Mouse (Mus musculus) left cerebral cortex, adult 8-10 months (tissue): ENCODE results near the gene Neu1. TPM values are rescaled to one million over a fixed set of nuclear protein-coding genes. Genes with fewer than 3 reads are reported as not detected.
"Not testable (repeated sequence)": the region's sequence is repeated elsewhere in the genome, so short reads cannot be mapped to it uniquely, and the experiment has no call there.

Experiments
- DNase-seq, 2 experiments: peaks; one replicate each; pipeline ENCODE4 v3.0.0; 2022; ENCODE audit warnings: low spot score in 2 of 2
- total RNA-seq, 4 experiments: library from RNA; stranded (reverse); gene quantifications; 2 replicates each; pipeline ENCODE4 v1.2.4; 2022

Gene Neu1
- total RNA-seq, 4 experiments from 2014 or later: 40.1 to 44.4 (median 42.7) TPM

DNA sequence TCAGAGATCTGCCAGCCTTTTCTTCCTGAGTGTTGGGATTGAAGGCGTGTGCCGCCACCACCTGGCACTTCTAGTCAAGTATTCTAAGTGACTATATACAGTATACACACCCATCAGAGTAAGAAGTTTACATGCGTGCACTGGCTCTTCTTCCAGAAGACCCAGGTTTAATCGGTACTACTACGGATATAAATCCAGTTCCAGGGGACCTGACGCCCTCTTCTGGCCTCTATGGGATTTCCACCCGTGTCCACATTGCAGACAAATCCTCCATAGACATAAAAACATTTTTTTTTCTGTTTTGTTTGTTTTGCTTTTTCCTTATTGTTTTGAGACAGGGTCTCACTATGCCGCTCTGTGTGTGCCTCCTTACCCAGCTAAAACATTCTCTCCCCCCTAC, 16.6 kb downstream of the Neu1 start:
- no peak for DNase-seq

DNA sequence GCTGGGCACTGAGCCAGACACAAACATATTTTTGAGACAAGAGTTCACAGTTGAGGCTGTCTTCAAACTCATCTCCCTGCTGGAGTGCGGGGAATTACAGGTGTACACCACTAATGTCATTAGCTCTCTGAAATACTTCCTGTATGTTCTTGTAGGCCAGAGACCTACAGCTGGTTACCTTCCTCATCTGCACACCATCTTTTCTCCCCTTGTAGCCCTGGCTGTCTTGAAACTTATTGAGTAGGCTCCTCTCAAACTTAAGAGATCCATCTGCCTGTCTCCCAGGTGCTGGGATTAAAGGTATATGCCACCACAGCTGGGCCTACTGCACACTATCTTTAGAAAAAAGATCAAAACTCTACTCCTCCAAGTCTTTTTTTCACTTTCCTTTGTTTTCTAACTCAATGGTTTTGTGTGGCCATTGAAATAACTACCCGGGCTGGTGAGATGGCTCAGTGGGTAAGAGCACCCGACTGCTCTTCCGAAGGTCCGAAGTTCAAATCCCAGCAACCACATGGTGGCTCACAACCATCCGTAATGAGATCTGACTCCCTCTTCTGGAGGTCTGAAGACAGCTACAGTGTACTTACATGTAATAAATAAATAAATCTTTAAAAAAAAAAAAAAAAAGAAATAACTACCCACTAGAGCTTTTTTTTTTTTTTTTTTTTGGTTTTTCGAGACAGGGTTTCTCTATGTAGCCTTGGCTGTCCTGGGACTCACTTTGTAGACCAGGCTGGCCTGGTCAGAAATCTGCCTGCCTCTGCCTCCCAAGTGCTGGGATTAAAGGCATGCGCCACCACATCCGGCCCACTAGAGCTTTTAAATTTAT, 17.9 kb downstream of the Neu1 start:
- not testable (repeated sequence) for DNase-seq

DNA sequence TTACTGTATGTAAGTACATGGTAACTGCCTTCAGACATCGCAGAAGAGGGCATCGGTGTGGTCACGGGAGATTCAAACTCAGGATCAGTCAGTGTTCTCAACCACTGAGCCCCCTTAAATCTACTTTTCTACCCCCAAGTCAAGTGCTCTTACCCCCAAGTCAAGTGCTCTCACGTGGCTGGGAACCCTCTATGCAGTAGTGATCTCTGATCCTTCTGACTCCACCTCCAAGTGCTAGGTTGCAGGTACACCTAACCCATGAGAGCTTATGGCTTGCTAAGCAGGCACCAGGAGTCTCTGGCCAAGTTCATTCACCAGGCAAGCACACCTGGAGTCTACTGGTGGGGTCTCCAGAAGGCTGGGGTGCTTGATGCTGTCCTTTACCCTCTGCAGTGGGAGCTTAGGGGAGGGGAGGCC, 18.5 kb downstream of the Neu1 start:
- DNase-seq: no peak

DNA sequence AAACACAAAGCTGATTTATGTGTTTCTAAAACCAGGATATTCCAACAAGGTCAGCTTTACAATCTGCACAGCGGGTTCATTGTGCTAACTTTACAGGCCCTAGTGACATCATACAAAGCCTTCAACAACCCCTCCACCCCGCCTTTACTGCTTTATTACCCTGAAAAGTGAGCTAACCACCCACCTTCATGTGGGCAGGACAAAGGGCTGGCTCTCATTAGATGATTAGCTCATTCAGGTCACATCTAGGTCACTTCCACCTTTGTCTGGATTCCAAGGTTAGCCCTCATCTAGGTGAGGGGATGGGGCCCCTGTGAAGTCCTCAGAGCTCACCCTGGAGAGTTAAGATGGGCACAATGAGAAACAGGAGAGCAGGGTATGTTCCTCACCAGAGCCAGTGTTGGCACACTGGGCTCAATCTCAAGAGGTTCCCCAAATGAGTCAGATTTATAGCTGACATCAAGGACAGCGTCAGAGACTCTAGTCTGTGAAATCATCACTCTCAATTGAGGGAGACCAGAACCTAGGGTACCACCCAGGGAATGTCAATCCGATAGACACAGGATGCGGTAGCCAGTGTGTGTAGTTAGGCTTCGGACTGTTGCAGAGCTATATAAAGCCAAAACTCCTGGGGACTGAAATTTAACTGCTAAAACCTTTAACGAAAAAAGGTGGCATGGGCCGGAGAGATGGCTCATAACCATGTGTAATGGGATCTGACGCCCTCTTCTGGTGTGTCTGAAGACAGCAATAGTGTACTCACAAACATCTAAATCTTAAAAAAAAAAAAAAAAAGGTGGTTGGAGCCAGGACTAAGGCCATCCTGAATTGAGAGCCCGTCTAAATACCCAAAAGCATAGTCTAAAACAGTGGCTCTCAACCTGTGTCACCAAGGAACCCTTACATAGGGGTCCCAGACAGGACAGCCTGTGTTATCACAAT, 19.7 kb downstream of the Neu1 start:
- DNase-seq: no peak

DNA sequence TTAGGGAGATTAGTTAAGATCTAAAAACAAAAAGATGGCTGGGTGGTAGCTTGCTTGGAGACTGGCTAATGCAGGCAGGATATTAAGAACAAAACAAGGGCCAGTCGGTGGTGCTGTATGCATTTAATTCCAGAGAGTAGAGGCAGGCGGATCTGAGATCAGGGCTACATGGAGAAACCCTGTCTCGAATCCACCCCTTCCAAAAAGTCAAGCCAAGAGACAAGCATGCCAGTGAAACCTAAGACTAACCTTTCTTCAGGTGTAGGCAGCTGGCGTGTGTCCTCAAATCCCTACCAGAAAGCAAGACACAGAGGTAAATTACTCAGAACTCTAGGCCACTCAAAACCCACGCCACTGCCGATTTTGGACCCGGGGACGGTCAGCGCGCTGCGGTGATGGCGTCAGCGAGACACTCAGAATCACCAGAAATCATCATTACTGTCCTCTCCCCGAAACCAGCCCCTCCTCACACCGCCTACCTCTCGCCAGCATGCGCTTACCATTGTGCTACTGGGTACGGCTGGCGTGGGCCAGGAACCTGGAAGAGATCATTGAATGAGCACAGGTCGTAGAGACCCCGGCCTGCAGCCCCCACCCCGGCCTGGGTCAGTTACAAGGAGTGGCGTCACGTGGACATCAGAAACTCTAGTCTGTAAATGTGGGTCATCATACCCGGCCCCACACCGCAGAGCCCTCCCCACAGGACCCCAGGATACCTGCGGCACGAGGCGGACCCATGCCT, 20.8 kb downstream of the Neu1 start:
- peak in 1 of 2 experiments; percentile 63 for DNase-seq

DNA sequence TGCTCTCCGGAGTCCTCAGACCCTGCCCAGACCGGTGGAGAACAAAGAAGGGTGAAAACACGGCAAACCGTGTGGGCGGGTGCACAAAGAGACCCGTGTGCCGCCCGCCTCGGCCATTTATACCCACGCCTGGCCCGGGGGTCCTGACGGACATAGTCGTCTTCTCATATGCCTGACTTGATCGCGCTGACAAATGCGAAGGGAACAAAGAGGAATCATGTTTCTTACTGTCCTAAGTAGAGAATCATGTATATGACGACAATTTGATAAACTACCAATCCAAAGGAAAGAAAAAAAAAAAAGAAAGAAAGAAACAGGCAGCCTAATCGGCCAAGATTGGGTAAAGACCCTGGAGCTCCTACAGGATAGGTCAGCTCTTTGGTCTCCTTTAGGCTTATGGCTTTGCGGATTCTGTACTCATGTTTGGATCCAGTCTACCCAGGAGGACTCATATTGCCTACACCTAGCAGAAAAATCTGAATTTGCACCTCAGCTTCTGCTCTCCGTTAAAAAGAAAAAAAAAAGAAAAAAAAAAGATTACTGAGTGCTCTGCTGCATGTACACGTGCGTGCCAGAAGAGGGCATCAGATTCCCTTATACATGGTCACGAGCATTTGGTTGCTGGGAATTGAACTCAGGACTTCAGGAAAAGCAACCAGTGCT, 21.5 kb downstream of the Neu1 start:
- DNase-seq: peak in 1 of 2 experiments; percentile 70

DNA sequence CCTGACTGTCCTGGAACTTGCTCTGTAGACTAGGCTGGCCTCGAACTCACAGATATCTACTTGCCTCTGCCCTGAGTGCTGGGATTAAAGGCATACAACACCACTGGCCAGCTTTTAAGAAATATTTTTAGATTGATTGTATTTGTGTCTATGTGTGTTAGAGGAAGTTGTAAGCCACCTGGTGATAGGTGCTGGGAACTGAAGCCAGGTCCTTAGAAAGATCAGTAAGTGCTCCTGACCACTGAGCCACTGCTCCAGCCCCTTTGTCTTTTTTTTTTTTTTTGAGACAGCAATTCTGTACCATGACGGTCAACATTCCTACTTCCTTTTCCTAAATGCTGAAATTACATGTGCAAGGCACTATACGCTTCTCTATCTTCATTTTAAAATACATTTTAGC, 22.2 kb downstream of the Neu1 start:
- DNase-seq: no peak

DNA sequence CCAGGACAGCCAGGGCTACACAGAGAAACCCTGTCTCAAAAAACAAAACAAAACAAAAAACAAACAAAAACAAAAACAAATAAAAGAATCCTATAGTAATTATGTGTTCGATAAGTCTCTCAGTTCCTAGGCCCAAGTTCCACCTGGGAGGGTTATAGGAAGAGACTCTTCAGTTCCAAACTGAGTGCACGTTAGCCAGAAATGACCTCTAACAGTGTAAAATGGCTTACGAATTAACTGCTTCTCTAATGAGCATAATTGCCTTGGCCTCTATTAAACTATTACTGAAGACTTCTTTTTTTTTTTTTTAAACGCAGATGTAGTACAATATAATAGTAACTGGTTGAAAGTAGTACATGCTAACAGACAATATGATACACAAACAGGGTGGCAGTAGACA, 22.9 kb downstream of the Neu1 start:
- no peak for DNase-seq

DNA sequence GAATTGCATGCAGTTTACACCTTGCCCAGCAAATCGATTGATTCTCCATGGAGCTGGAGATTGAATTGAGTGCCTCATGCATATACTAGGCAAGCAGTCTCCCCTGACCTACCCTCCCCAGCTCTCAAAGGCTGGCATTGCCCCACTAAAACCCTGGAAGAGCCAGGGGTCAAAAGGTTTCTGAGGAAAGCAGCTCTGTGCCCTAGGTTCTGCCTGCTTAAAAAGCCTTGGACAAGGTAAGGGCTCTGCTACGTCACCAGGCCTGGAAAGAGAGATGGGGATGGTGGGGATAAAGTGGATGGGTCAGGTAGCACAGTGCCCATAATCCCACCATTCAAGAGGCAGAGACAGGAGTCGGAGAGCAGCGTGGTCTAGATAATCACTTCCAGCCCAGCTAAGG, 23.8 kb downstream of the Neu1 start:
- DNase-seq: no peak

DNA sequence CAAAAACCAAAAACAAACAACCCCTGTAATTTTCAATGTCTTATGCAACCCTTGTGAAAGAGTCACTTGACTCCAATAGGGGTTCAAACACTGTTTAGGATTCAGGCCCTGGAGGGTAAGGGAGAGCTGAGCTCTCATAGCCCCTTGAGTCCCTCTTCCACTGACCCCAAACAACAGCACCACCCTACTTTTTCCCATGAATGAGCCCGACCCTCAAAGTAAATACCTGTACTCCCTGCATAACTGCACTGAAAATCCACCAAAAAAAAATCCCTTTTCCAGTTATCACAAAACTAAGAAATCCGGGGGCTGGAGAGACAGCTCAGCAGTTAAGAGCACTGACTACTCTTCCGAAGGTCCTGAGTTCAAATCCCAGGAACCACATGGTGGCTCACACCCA, 24.8 kb downstream of the Neu1 start:
- DNase-seq: no peak

DNA sequence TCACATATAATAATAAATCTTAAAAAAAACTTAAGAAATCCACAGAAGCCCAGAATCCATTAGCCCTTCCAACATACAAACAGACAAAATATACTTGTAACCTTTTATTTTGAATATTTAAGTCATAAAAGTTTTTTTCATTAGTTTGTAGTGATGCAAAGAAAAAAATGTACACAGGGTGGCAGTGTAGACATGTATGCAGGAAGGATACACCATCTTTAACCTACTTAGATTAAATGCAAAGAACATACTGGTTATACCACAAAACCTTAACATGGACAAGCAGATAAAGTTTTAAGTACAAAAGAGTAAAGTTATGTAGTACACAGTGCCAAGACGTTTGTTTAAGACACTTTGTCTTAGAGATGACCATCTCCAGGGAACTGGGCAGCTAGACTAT, 25.3 kb downstream of the Neu1 start:
- no peak for DNase-seq

DNA sequence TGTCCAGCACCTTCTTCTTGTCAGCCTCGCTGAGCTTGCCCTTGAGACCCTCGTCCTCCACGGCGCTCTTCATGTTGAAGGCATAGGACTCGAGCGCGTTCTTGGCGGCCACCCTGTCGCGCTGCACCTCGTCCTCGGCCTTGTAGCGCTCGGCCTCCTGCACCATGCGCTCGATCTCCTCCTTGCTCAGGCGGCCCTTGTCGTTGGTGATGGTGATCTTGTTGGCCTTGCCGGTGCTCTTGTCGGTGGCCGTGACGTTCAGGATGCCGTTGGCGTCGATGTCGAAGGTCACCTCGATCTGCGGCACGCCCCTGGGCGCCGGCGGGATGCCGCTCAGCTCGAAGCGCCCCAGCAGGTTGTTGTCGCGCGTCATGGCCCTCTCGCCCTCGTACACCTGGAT, 26.2 kb downstream of the Neu1 start:
- not testable (repeated sequence) for DNase-seq

DNA sequence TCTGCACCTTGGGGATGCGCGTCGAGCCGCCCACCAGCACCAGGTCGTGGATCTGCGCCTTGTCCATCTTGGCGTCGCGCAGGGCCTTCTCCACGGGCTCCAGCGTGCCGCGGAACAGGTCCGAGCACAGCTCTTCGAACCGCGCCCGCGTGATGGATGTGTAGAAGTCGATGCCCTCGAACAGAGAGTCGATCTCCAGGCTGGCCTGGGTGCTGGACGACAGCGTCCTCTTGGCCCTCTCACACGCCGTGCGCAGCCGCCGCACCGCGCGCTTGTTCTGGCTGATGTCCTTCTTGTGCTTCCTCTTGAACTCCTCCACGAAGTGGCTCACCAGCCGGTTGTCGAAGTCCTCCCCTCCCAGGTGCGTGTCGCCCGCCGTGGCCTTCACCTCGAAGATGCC, 26.9 kb downstream of the Neu1 start:
- DNase-seq: not testable (repeated sequence)

DNA sequence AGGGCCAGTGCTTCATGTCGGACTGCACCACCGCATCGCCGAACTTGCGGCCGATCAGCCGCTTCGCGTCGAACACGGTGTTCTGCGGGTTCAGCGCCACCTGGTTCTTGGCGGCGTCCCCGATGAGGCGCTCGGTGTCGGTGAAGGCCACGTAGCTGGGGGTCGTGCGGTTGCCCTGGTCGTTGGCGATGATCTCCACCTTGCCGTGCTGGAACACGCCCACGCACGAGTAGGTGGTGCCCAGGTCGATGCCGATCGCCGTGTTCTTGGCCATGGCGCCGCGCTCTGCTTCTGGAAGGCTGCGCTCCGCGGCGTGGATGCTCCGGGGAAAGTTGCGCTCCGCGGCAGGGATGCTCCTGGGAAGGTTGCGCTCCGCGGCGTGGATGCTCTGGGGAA, 27.7 kb downstream of the Neu1 start:
- DNase-seq: not testable (repeated sequence)

DNA sequence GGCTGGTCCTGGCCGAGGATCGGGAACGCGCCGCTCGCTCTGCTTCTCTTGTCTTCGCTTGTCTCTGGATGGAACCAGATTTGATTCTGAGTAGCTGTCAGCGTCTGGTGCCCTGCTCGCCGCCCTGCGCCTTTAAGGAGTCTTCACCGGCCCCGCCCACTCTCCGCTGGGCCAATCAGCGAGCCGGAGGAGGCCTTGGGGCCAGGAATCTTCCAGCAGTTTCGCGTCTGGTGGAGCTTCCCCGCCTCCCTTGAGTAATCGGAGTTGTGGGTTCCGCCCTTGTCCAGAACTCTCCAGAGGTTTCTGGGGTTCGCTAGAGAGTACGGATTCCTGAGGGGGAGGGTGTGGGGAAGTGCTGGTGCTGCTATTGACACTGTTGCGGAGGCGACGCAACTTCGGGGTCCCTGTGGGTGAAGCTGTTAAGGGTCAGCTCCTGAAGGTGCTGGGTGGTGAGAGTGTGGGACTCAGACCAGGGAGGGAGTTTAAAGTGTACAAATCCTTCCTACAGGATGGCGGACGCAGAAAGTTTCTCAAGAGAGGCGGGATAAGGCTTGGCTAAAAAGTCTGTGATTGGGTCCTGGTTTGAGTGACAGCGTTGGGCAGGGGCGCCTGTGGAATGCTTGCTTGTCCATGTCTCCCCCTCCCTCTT, 28.2 kb downstream of the Neu1 start, which contains the start of gene Hspa1b:
TSS of gene Hspa1b (minus strand) at position 109 of the 649 bp plus-strand sequence.
- DNase-seq: peak; percentile 71 to 83

DNA sequence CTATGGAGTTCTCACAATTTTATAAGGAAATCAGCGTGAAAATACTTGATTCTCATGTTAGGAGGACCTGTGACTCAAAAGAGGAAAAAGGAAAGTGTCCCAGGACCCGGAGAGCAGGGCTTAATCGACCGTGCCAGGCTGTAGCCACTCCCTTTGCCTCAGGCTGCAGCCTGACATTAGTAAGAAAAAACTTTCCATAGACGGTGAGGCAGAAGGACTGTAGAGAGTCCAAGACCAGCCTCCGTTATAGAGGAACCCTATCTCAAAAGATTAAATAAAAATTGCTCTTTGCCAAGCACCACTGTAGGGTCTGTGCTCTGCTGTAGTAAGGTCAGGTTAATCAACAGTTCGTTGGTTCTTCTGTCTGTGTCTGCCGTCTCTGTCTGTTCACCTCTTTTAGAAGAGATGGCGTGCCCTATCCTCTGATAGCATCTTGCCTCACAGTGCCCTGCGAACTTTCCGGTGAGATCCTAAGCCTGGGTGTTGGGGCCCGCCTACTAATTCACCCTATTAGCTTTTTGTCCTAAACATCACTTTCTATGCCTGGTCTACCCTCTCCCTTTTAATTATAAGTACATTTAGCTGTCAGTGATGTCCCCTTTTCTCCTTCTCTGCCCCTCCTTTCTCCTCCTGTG, 28.9 kb downstream of the Neu1 start:
- no peak for DNase-seq

DNA sequence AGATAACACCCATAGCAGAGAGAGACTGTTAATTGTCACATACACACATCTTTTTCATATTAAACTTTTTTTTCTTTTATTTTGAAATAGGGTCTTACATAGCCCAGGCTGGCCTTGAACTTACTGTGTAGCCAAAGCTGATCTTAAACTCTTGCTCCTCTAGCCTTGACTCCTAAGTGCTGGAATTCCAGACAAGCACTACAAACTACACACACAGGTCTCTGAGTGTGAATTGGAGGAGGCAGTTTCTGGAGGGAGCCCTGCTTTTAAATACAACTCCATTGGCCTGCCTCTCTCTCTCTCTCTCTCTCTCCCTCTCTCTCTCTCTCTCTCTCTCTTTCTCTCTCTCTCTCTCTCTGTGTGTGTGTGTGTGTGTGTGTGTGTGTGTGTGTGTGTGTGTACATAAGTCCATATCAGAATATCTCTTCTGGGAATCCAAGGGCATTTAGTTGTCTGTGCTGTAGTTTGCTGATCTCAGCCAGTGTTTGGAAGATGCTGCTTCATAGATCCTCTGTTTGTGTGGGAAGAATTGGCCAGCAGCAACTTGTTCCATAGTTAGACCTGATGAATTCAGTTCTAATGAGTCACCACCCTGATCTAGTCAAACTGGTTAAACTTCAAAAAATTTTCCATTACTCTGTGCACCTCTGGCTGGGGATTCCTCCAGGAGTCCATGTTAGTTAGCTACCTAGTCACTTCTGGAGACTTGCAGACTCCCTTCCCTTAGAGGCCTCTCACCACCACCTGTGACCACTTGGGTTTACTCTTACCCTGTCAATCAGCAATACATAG, 29.8 kb downstream of the Neu1 start:
- no peak for DNase-seq

DNA sequence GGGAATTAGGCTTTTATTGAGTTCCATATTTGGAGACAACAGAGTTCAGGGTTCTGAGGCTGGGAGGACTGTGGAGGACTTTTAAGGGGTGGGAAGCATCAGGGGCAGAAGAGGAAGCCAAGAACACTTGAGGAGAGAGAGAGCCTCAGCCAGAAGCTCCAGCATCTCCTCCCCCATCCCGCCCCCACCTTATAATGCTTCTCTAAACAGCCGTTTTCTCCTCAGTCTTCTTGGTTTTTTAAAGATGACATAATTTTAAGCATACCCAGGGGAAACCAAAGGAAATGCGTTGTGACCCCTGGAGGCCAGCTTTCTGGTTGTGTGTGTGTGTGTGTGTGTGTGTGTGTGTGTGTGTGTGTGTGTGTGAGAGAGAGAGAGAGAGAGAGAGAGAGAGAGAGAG, 31.1 kb downstream of the Neu1 start:
- DNase-seq: no peak

DNA sequence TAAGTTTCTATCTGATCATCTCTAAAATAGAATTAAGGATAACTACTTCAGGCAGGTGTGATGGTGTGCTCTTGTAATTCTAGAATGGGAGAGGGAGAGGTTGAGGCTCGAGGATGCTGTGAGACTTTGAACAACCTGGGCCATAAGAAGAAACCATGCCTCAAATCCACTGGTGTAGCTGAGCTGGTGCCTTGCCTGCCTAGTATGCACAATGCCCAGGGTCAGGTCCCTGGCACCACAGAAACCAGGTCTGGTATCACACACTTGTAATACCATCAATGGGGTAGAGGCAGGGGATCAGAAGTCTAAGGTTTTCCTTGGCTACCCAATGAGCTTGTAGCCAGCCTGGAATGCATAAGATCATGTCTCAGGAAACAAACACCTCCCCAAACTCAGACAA, 31.8 kb downstream of the Neu1 start:
- no peak for DNase-seq
